Mouse (Mus musculus): ENCODE data around the gene Ankrd63. TPM values are rescaled to one million over a fixed set of nuclear protein-coding genes. Genes with fewer than 3 reads are reported as not detected.
A peak's percentile ranks its signal among the peaks of the same experiment; 100 is the strongest.

The Ankrd63 gene
- polyA plus RNA-seq, 1 experiment = 1.8 TPM

GRCm38 (mm10) chr2:118667181-118667580 lies 36.6 kb downstream of the Ankrd63 start:
- Histone ChIP-seq H3K4me1 (ENCODE audit: control insufficient read depth, insufficient read depth, low read length) (peaks cover 10% of the 10 kb centered on the region), H3K27ac (ENCODE audit: control insufficient read depth, insufficient read depth, low read depth, low read length) (no peak overlapping the region), H3K36me3 (ENCODE audit: control insufficient read depth, insufficient read depth, low read length) (no peaks in the 10 kb centered on the region), H3K4me3 (ENCODE audit: control insufficient read depth, low read depth, low read length) (no peak overlapping the region), H3K27me3 (ENCODE audit: control insufficient read depth, insufficient read depth, low read length) (no peaks in the 10 kb centered on the region)
- TF ChIP-seq POLR2A (IDR thresholded peaks at IDR 0.05; ENCODE audit: control insufficient read depth, low read depth, low read length) = no peak
- TF ChIP-seq CTCF (IDR thresholded peaks at IDR 0.05; ENCODE audit: control insufficient read depth, insufficient read depth, insufficient replicate concordance, low read depth, low read length) = no peak

GRCm38 (mm10) chr2:118665616-118666015 lies 38.1 kb downstream of the Ankrd63 start:
- Histone ChIP-seq H3K36me3 (ENCODE audit: control insufficient read depth, insufficient read depth, low read length) (no peaks in the 10 kb centered on the region), H3K27me3 (ENCODE audit: control insufficient read depth, insufficient read depth, low read length) (no peaks in the 10 kb centered on the region), H3K4me1 (ENCODE audit: control insufficient read depth, insufficient read depth, low read length) (peaks cover 10% of the 10 kb centered on the region), H3K4me3 (ENCODE audit: control insufficient read depth, low read depth, low read length) (no peak overlapping the region), H3K27ac (ENCODE audit: control insufficient read depth, insufficient read depth, low read depth, low read length) (no peak overlapping the region)
- TF ChIP-seq CTCF (IDR thresholded peaks at IDR 0.05; ENCODE audit: control insufficient read depth, insufficient read depth, insufficient replicate concordance, low read depth, low read length) (no peak), POLR2A (IDR thresholded peaks at IDR 0.05; ENCODE audit: control insufficient read depth, low read depth, low read length) (no peak)

DNA sequence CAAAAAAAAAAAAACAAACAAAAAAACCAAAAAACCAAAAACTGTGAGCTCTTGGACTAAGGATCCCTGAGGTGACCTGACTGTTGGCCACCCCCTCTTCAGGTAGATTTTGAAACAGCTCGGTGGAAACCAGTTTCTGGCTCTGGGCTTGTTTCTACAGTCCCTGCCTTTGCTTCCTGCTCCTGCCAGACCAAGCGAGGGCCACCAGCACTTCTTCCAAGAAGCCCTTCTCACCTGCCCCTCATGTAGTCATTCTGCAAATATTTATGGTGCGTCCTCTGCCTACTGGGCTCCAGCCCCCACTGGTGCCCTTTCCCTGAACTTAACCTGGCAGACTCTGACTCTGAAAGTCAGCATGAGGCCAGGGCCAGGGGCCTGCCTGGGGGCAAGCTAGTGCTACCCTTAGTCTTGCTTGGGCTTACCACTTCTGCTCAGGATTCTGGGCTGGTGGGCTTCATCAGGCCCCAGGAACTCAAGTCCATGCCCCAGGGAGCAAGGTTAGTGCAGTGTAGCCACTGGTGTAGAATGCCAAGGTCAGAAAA lies 38.7 kb downstream of the Ankrd63 start:
- Histone ChIP-seq H3K27ac (ENCODE audit: control insufficient read depth, insufficient read depth, low read depth, low read length) (no peak overlapping the region), H3K4me1 (ENCODE audit: control insufficient read depth, insufficient read depth, low read length) (peaks cover 10% of the 10 kb centered on the region), H3K4me3 (ENCODE audit: control insufficient read depth, low read depth, low read length) (no peak overlapping the region), H3K36me3 (ENCODE audit: control insufficient read depth, insufficient read depth, low read length) (no peaks in the 10 kb centered on the region), H3K27me3 (ENCODE audit: control insufficient read depth, insufficient read depth, low read length) (no peaks in the 10 kb centered on the region)
- TF ChIP-seq CTCF (IDR thresholded peaks at IDR 0.05; ENCODE audit: control insufficient read depth, insufficient read depth, insufficient replicate concordance, low read depth, low read length) = no peak
- TF ChIP-seq POLR2A (IDR thresholded peaks at IDR 0.05; ENCODE audit: control insufficient read depth, low read depth, low read length) = no peak

- H3K27me3 ChIP-seq (ENCODE audit: control insufficient read depth, insufficient read depth, low read length) = no peaks in the 10 kb centered on the region
- H3K4me3 ChIP-seq (ENCODE audit: control insufficient read depth, low read depth, low read length) = peak overlapping the region; percentile 68
- peaks cover 10% of the 10 kb centered on the region for H3K4me1 ChIP-seq (ENCODE audit: control insufficient read depth, insufficient read depth, low read length)
- H3K27ac ChIP-seq (ENCODE audit: control insufficient read depth, insufficient read depth, low read depth, low read length) = no peak overlapping the region
- TF ChIP-seq POLR2A (IDR thresholded peaks at IDR 0.05; ENCODE audit: control insufficient read depth, low read depth, low read length) (0 out of 2 replicates have a peak, but pooled peaks have one; percentile 12), CTCF (IDR thresholded peaks at IDR 0.05; ENCODE audit: control insufficient read depth, insufficient read depth, insufficient replicate concordance, low read depth, low read length) (no peak)
- H3K36me3 ChIP-seq (ENCODE audit: control insufficient read depth, insufficient read depth, low read length) = no peaks in the 10 kb centered on the region
These were observed 39.7 kb downstream of the Ankrd63 start for GRCm38 (mm10) chr2:118663804-118664766.

DNA sequence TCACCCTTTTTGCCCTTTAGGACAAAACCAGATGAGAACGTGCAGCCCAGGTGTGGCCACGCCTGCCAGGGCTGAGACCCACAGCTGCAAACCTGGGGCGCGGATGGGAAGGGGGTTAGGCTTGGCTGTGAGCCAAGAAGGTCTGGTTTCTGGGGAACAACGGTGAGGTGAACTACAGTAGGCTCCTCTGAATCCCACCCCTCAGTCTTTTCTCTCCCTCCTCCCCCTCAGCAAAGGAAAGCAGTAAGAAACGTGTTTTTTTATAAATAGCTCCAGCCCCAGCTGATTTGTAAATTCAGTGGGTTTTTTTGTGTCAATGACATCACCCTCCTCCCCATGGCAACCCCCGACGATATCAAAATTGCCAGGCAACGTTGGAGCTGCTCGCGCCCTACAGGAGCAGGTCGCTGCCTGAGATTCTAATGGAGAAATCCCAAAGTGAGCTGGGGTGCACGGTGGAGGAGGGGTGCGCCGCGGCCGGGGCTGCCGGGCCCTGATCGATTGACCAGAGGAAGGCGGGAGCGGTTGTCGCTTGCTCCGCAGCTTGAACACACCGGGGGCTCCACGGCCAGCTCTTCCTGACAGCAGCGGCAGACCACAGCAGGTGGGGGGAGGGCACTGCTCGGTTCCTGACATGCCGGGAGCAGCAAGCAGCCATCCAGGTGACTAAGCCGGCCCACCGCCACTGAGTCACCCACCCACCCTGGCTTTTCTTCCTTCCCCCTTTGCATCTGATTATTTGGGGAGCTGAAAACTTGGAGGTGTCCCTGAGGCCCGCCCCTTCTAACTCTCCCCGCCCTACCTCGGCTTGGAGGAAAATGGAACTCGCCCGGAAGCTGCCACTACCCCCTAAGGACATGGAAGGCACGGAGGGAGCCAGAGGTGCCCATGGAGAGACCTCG lies 40.6 kb downstream of the Ankrd63 start, which contains the start of gene Pak6:
Gene Pak6, plus strand, starts transcription at position 402 of the 902 bp plus-strand sequence.
- Histone ChIP-seq H3K27ac (ENCODE audit: control insufficient read depth, insufficient read depth, low read depth, low read length) (no peak within 1 kb of the TSS), H3K36me3 (ENCODE audit: control insufficient read depth, insufficient read depth, low read length) (no peaks in the 10 kb centered on the region), H3K27me3 (ENCODE audit: control insufficient read depth, insufficient read depth, low read length) (no peaks in the 10 kb centered on the region), H3K4me1 (ENCODE audit: control insufficient read depth, insufficient read depth, low read length) (peaks cover 10% of the 10 kb centered on the region), H3K4me3 (ENCODE audit: control insufficient read depth, low read depth, low read length) (peak within 1 kb of the TSS; percentile 68)
- TF ChIP-seq CTCF (IDR thresholded peaks at IDR 0.05; ENCODE audit: control insufficient read depth, insufficient read depth, insufficient replicate concordance, low read depth, low read length) (no peak), POLR2A (IDR thresholded peaks at IDR 0.05; ENCODE audit: control insufficient read depth, low read depth, low read length) (no peak)

DNA sequence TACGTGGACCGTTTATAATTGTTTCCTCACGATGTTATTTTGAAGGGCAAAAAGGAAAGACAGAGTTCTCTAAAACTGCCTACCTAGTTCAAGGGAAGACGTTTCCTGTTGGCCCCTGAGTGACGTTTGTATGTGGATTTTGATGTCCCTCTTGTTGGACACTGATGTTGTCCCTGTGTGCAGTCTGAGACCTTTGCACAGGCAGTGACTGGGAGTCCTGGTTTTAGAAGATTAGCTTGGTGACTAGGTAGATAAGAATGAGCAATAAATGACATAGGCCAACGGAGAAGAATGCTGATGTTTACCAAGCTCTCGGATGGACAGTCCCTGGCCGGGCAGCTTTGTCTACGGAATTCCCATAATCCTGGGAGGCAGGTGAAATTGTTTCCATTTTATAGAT lies 41.9 kb downstream of the Ankrd63 start:
- H3K4me1 ChIP-seq (ENCODE audit: control insufficient read depth, insufficient read depth, low read length) = peaks cover 10% of the 10 kb centered on the region
- H3K36me3 ChIP-seq (ENCODE audit: control insufficient read depth, insufficient read depth, low read length) = no peaks in the 10 kb centered on the region
- H3K27me3 ChIP-seq (ENCODE audit: control insufficient read depth, insufficient read depth, low read length) = no peaks in the 10 kb centered on the region
- TF ChIP-seq POLR2A (IDR thresholded peaks at IDR 0.05; ENCODE audit: control insufficient read depth, low read depth, low read length) (no peak), CTCF (IDR thresholded peaks at IDR 0.05; ENCODE audit: control insufficient read depth, insufficient read depth, insufficient replicate concordance, low read depth, low read length) (no peak)
- H3K27ac ChIP-seq (ENCODE audit: control insufficient read depth, insufficient read depth, low read depth, low read length) = no peak overlapping the region
- no peak overlapping the region for H3K4me3 ChIP-seq (ENCODE audit: control insufficient read depth, low read depth, low read length)

Measured in testis, adult 2 months (tissue).